Mouse (Mus musculus): ENCODE data around the gene Vmn1r171.
"Not testable (repeated sequence)": the region's sequence is repeated elsewhere in the genome, so short reads cannot be mapped to it uniquely, and the experiment has no call there.

Gene Vmn1r171

GRCm38 (mm10) chr7:23630422-23630821 is at the start of gene Vmn1r171:
Gene Vmn1r171 (plus strand): TSS chr7:23630722.
- DNase-seq (ENCODE audit: low spot score): no peak

- not testable (repeated sequence) for DNase-seq (ENCODE audit: low spot score)
Measured at GRCm38 (mm10) chr7:23605875-23606274, 24.6 kb upstream of the Vmn1r171 start, which contains the start of gene Vmn1r170. Gene Vmn1r170 (plus strand): TSS chr7:23606175.

- DNase-seq (ENCODE audit: low spot score): no peak
Measured at GRCm38 (mm10) chr7:23658016-23658415, 27.5 kb downstream of the Vmn1r171 start, which contains the start of gene Vmn1r172. Gene Vmn1r172 (plus strand): TSS chr7:23658316.
